8 mouse cellular contexts compared by ENCODE assay signal in the genomic region with DNA sequence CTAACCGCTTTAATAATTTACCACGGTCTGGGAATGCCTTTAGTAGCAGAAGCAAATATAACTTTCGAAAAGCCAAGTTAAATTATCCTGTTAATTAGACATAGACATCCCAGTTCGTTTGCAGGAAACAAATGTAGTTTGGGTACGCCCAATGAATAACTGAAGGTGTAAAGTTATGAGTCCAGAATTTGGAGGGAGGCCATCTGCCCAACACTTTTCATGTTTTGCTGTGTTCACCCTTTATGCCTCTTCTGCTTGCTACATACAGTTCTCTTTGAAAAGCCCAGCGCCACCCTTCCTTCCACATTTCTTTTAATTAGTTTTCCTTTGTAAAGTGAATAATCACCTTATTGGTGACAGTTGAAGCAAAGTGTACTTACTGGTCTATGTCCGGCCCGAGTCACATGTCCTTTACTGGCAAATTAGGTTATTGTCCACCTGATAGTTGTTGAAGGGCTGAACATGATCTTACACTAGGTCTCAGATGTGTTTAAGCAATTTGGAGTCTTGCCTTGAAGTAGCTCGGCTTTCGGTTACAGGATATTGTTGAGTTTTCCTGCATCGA. TPM values are rescaled to one million over a fixed set of nuclear protein-coding genes. Genes with fewer than 3 reads are reported as not detected.
DNase-seq lines count a peak whose midpoint lies in the region; ATAC-seq and TF ChIP-seq lines count a peak whose summit lies in the region.

No protein-coding gene starts in this region.

- H3K9ac ChIP-seq in heart, embryonic 11.5 days (ENCODE audit: low read depth, low read length): peak overlapping the region; percentile 97
- peak overlapping the region; percentile 92 for H3K9ac ChIP-seq in forebrain, embryonic 15.5 days (replicated peaks)
- peak overlapping the region; percentile 96 for H3K9ac ChIP-seq in liver, embryonic 15.5 days

- no peak for DNase-seq in heart, adult 8-10 months (ENCODE audit: low spot score)
- DNase-seq in right cerebral cortex, adult 18-20 months: no peak
- no peak for DNase-seq in layer of hippocampus, postnatal 36 days
- DNase-seq in embryo, embryonic 10.5 days (ENCODE audit: low spot score): no peak

- H3K4me2 ChIP-seq in heart, embryonic 11.5 days: peak overlapping the region; percentile 80
- H3K4me2 ChIP-seq in forebrain, embryonic 15.5 days (replicated peaks): peak overlapping the region; percentile 56
- peak overlapping the region; percentile 88 for H3K4me2 ChIP-seq in liver, embryonic 15.5 days

- no peaks in the 10 kb centered on the region for H3K27me3 ChIP-seq in heart, embryonic 11.5 days (ENCODE audit: control insufficient read depth, insufficient read depth, low read length)
- no peaks in the 10 kb centered on the region for H3K27me3 ChIP-seq in E14TG2a.4 (ENCODE audit: insufficient read depth, low read length)
- no peaks in the 10 kb centered on the region for H3K27me3 ChIP-seq in forebrain, embryonic 15.5 days
- H3K27me3 ChIP-seq in liver, embryonic 15.5 days: no peaks in the 10 kb centered on the region

- no peak for TF ChIP-seq CTCF in E14TG2a.4 (conservative IDR thresholded peaks at IDR 0.05; ENCODE audit: low read length)

- no peak for ATAC-seq in heart, embryonic 11.5 days (replicated peaks; ENCODE audit: insufficient number of reproducible peaks, low FRiP score, low TSS enrichment)
- ATAC-seq in forebrain, embryonic 15.5 days (replicated peaks): no peak
- ATAC-seq in liver, embryonic 15.5 days (ENCODE audit: insufficient read depth): no peak

- 49% methylated on average over 11 of the region's 11 CpGs for WGBS in heart, embryonic 11.5 days (ENCODE audit: insufficient replicate concordance)
- 26% methylated on average over 11 of the region's 11 CpGs for WGBS in forebrain, embryonic 15.5 days
- 44% methylated on average over 11 of the region's 11 CpGs for WGBS in liver, embryonic 15.5 days (ENCODE audit: insufficient replicate concordance)

- H3K36me3 ChIP-seq in heart, embryonic 11.5 days (ENCODE audit: control insufficient read depth, insufficient read depth, low read length): no peaks in the 10 kb centered on the region
- H3K36me3 ChIP-seq in E14TG2a.4 (ENCODE audit: insufficient read depth, low read length): no peaks in the 10 kb centered on the region
- no peaks in the 10 kb centered on the region for H3K36me3 ChIP-seq in forebrain, embryonic 15.5 days
- no peaks in the 10 kb centered on the region for H3K36me3 ChIP-seq in liver, embryonic 15.5 days (replicated peaks)

- peak overlapping the region; percentile 95 for H3K4me3 ChIP-seq in heart, embryonic 11.5 days (ENCODE audit: low read depth, low read length)
- H3K4me3 ChIP-seq in E14TG2a.4 (replicated peaks; ENCODE audit: low read length): peak overlapping the region; percentile 99
- peak overlapping the region; percentile 93 for H3K4me3 ChIP-seq in forebrain, embryonic 15.5 days
- H3K4me3 ChIP-seq in liver, embryonic 15.5 days (replicated peaks): peak overlapping the region; percentile 90

- no peaks in the 10 kb centered on the region for H3K9me3 ChIP-seq in heart, embryonic 11.5 days (replicated peaks; ENCODE audit: control insufficient read depth, low read length)
- no peaks in the 10 kb centered on the region for H3K9me3 ChIP-seq in E14TG2a.4 (ENCODE audit: low read length)
- no peaks in the 10 kb centered on the region for H3K9me3 ChIP-seq in forebrain, embryonic 15.5 days
- H3K9me3 ChIP-seq in liver, embryonic 15.5 days (replicated peaks): no peaks in the 10 kb centered on the region

- peak overlapping the region; percentile 96 for H3K27ac ChIP-seq in heart, embryonic 11.5 days (ENCODE audit: low read depth, low read length)
- peak overlapping the region; percentile 94; the same call in 1 of the 2 replicates for H3K27ac ChIP-seq in forebrain, embryonic 15.5 days (replicated peaks)
- peak overlapping the region; percentile 93 for H3K27ac ChIP-seq in liver, embryonic 15.5 days (replicated peaks)

- peaks cover 10% of the 10 kb centered on the region for H3K4me1 ChIP-seq in heart, embryonic 11.5 days (ENCODE audit: control insufficient read depth, insufficient read depth, low read length)
- H3K4me1 ChIP-seq in E14TG2a.4 (replicated peaks; ENCODE audit: low read depth, low read length): peaks cover 19% of the 10 kb centered on the region
- peaks cover 31% of the 10 kb centered on the region for H3K4me1 ChIP-seq in forebrain, embryonic 15.5 days
- H3K4me1 ChIP-seq in liver, embryonic 15.5 days (replicated peaks): peaks cover 52% of the 10 kb centered on the region

RNA-seq across cellular contexts. Expression of a gene that starts 1.1 kb away (rescaled TPM):
- polyA plus RNA-seq in heart, embryonic 11.5 days (2014; fragmentation: Nextera tagmentation; extraction: Ambion mirVana): 38.1 and 50.2 TPM in 2 replicates
- 10 to 100 TPM; 29.5 to 36.0 (median 32.5) TPM for total RNA-seq in heart, adult 8-10 months (2022)
- 48.5 and 51.8 TPM in 2 replicates for polyA plus RNA-seq in forebrain, embryonic 15.5 days (2015; fragmentation: Nextera tagmentation; extraction: Ambion mirVana)
- polyA plus RNA-seq in liver, embryonic 15.5 days (2015; fragmentation: Nextera tagmentation; extraction: Ambion mirVana): 25.7 and 26.5 TPM in 2 replicates
- 10 to 100 TPM; 59.3 to 63.7 TPM for total RNA-seq in layer of hippocampus, postnatal 36 days (2021)

RNA-seq across cellular contexts. Expression of a gene that starts 52.1 kb away (rescaled TPM):
- polyA plus RNA-seq in heart, embryonic 11.5 days (2014; fragmentation: Nextera tagmentation; extraction: Ambion mirVana): 30.9 and 32.4 TPM in 2 replicates
- total RNA-seq in heart, adult 8-10 months (2022): 10 to 100 TPM; 34.0 to 52.2 (median 36.9) TPM
- 18.0 and 19.8 TPM in 2 replicates for polyA plus RNA-seq in forebrain, embryonic 15.5 days (2015; fragmentation: Nextera tagmentation; extraction: Ambion mirVana)
- polyA plus RNA-seq in liver, embryonic 15.5 days (2015; fragmentation: Nextera tagmentation; extraction: Ambion mirVana): 22.8 and 23.2 TPM in 2 replicates
- 1 to 10 TPM; 7.5 to 7.7 TPM for total RNA-seq in layer of hippocampus, postnatal 36 days (2021)
